Mouse (Mus musculus) cerebellum, adult 2 months (tissue): ENCODE results near the gene Slit1. TPM values are rescaled to one million over a fixed set of nuclear protein-coding genes. Genes with fewer than 3 reads are reported as not detected.

ENCODE experiments used
- DNase-seq, 2 experiments: peaks; one replicate each; pipeline ENCODE4 v3.0.0; 2021
- H3K27ac ChIP-seq: fragments of 200-500 bp; 2 replicates; pipeline ENCODE4 v1.5.1; 2012; ENCODE audit warnings: low read length, control low read depth, inconsistent platforms; ENCODE audit not compliant: insufficient read depth
- H3K27me3 ChIP-seq: fragments of 200-500 bp; 2 replicates; pipeline ENCODE4 v1.6.1; 2012; ENCODE audit warnings: inconsistent platforms, mild to moderate bottlenecking, low read length, moderate library complexity; ENCODE audit not compliant: control insufficient read depth, insufficient read depth
- H3K4me1 ChIP-seq: fragments of 200-500 bp; 2 replicates; pipeline ENCODE4 v1.6.1; 2011; ENCODE audit warnings: low read length; ENCODE audit not compliant: control insufficient read depth, insufficient read depth
- H3K4me3 ChIP-seq: fragments of 200-500 bp; replicated peaks from 2 replicates; pipeline ENCODE3; 2011; ENCODE audit warnings: mild to moderate bottlenecking, low read depth, low read length, control low read depth; ENCODE audit not compliant: insufficient read depth
- CTCF ChIP-seq: fragments of 200-500 bp; IDR thresholded peaks from 2 replicates; pipeline ENCODE4 v1.5.1; 2011; ENCODE audit warnings: low read depth, mild to moderate bottlenecking, control low read depth, low read length, moderate library complexity, borderline replicate concordance; ENCODE audit not compliant: insufficient read depth
- POLR2A ChIP-seq: fragments of 200-500 bp; IDR thresholded peaks from 2 replicates; pipeline ENCODE4 v1.6.1; 2011; ENCODE audit warnings: low read length, control low read depth, borderline replicate concordance; ENCODE audit not compliant: insufficient read depth
- WGBS: fragments of 180-500 bp; shearing (Covaris S2); methylation state at CpG from one replicate; pipeline ENCODE4 v1.1.7; 2018; 5-methylcytosine and 5-hydroxymethylcytosine counted together
- polyA plus RNA-seq: library from polyadenylated mRNA; depleted of rRNA; stranded (reverse); fragments of >200 nt; gene quantifications from 2 replicates; pipeline ENCODE4 v1.2.3, GENCODE M21; 2012

Gene Slit1
- polyA plus RNA-seq, 1 experiment = 4.9 TPM

GRCm38 (mm10) chr19:41705416-41705815, 38.0 kb downstream of the Slit1 start:
- TF ChIP-seq CTCF (no peak), POLR2A (no peak)
- no peak for DNase-seq
- no peak overlapping the region for H3K4me3 ChIP-seq
- H3K27ac ChIP-seq = no peak overlapping the region
- H3K27me3 ChIP-seq = no peaks in the 10 kb centered on the region; the same call in 1 of the 2 replicates
- H3K4me1 ChIP-seq = no peaks in the 10 kb centered on the region
- 36% methylated on average over 12 of the region's 12 CpGs for WGBS

- DNase-seq = no peak
- TF ChIP-seq POLR2A (no peak), CTCF (no peak)
- H3K4me1 ChIP-seq = 0 out of 2 replicates have a peak, but pooled peaks cover under 1% of the 10 kb centered on the region
- no peak overlapping the region for H3K27ac ChIP-seq
- WGBS = 41% methylated on average over 6 of the region's 6 CpGs
- H3K27me3 ChIP-seq = no peaks in the 10 kb centered on the region
- no peak overlapping the region for H3K4me3 ChIP-seq
These were observed 40.8 kb downstream of the Slit1 start for GRCm38 (mm10) chr19:41702638-41703037.

GRCm38 (mm10) chr19:41698857-41699424, 44.5 kb downstream of the Slit1 start:
- Histone ChIP-seq H3K4me1 (0 out of 2 replicates have a peak, but pooled peaks cover 3% of the 10 kb centered on the region), H3K27me3 (no peaks in the 10 kb centered on the region), H3K27ac (no peak overlapping the region), H3K4me3 (no peak overlapping the region)
- no peak for DNase-seq
- 82% methylated on average over 5 of the region's 5 CpGs for WGBS
- no peak for TF ChIP-seq CTCF
- TF ChIP-seq POLR2A = no peak

GRCm38 (mm10) chr19:41697807-41698515, 45.5 kb downstream of the Slit1 start:
- Histone ChIP-seq H3K4me3 (no peak overlapping the region), H3K4me1 (0 out of 2 replicates have a peak, but pooled peaks cover 3% of the 10 kb centered on the region), H3K27me3 (no peaks in the 10 kb centered on the region), H3K27ac (no peak overlapping the region)
- 63% methylated on average over 6 of the region's 6 CpGs for WGBS
- no peak for DNase-seq
- TF ChIP-seq POLR2A = no peak
- TF ChIP-seq CTCF = no peak

GRCm38 (mm10) chr19:41697111-41697806, 46.2 kb downstream of the Slit1 start:
- H3K4me3 ChIP-seq = no peak overlapping the region
- peak; percentile 15 for DNase-seq
- TF ChIP-seq POLR2A (no peak), CTCF (no peak)
- 0 out of 2 replicates have a peak, but pooled peaks cover 3% of the 10 kb centered on the region for H3K4me1 ChIP-seq
- H3K27ac ChIP-seq = no peak overlapping the region
- WGBS = 9% methylated on average over 9 of the region's 9 CpGs
- no peaks in the 10 kb centered on the region for H3K27me3 ChIP-seq

- no peak for TF ChIP-seq POLR2A
- TF ChIP-seq CTCF = no peak
- no peak for DNase-seq
- Histone ChIP-seq H3K4me1 (0 out of 2 replicates have a peak, but pooled peaks cover 3% of the 10 kb centered on the region), H3K27ac (no peak overlapping the region), H3K4me3 (no peak overlapping the region), H3K27me3 (no peaks in the 10 kb centered on the region)
- WGBS = 78% methylated on average over 9 of the region's 9 CpGs
These were observed 47.0 kb downstream of the Slit1 start for GRCm38 (mm10) chr19:41696443-41696842.

GRCm38 (mm10) chr19:41695046-41695445, 48.4 kb downstream of the Slit1 start:
- DNase-seq = no peak

GRCm38 (mm10) chr19:41694610-41695009, 48.9 kb downstream of the Slit1 start:
- Histone ChIP-seq H3K27ac (no peak overlapping the region), H3K4me1 (0 out of 2 replicates have a peak, but pooled peaks cover 3% of the 10 kb centered on the region), H3K4me3 (no peak overlapping the region), H3K27me3 (no peaks in the 10 kb centered on the region)
- TF ChIP-seq POLR2A (no peak), CTCF (no peak)
- DNase-seq = no peak
- 71% methylated on average over 9 of the region's 9 CpGs for WGBS

More at GRCm38 (mm10) chr19:41695046-41695445, 48.4 kb downstream of the Slit1 start:
- Histone ChIP-seq H3K4me3 (no peak overlapping the region), H3K4me1 (0 out of 2 replicates have a peak, but pooled peaks cover 3% of the 10 kb centered on the region), H3K27me3 (no peaks in the 10 kb centered on the region), H3K27ac (no peak overlapping the region)
- 68% methylated on average over 6 of the region's 6 CpGs for WGBS
- TF ChIP-seq POLR2A = no peak
- no peak for TF ChIP-seq CTCF
